Mouse (Mus musculus): ENCODE measurements around the gene Fam172a.
"Not testable (repeated sequence)": the region's sequence is repeated elsewhere in the genome, so short reads cannot be mapped to it uniquely, and the experiment has no call there.

Gene Fam172a

GRCm38 (mm10) chr13:77701733-77702132 lies at the start of gene Fam172a:
Gene Fam172a (plus strand): TSS chr13:77702033.
- not testable (repeated sequence) for DNase-seq

GRCm38 (mm10) chr13:77688651-77689050 lies 13.2 kb upstream of the Fam172a start:
- no peak for DNase-seq

- DNase-seq = peak; percentile 95
Measured at GRCm38 (mm10) chr13:77708514-77709013, 6.7 kb downstream of the Fam172a start.

GRCm38 (mm10) chr13:77717499-77717898 lies 15.7 kb downstream of the Fam172a start:
- no peak for DNase-seq

GRCm38 (mm10) chr13:77742822-77743221 lies 41.0 kb downstream of the Fam172a start:
- no peak for DNase-seq

GRCm38 (mm10) chr13:77777606-77778005 lies 75.8 kb downstream of the Fam172a start:
- no peak for DNase-seq

- DNase-seq = not testable (repeated sequence)
Measured at GRCm38 (mm10) chr13:77807341-77807740, 105.5 kb downstream of the Fam172a start.

- no peak for DNase-seq
Measured at GRCm38 (mm10) chr13:77810449-77810848, 108.6 kb downstream of the Fam172a start.

GRCm38 (mm10) chr13:77826138-77826537 lies 124.3 kb downstream of the Fam172a start:
- no peak for DNase-seq

GRCm38 (mm10) chr13:77843017-77843654 lies 141.3 kb downstream of the Fam172a start:
- DNase-seq = no peak

GRCm38 (mm10) chr13:77848868-77849267 lies 147.0 kb downstream of the Fam172a start:
- DNase-seq = peak in 1 of 2 experiments; percentile 4

- no peak for DNase-seq
Measured at GRCm38 (mm10) chr13:77864804-77865203, 163.0 kb downstream of the Fam172a start.

GRCm38 (mm10) chr13:77868314-77868713 lies 166.5 kb downstream of the Fam172a start:
- no peak for DNase-seq

GRCm38 (mm10) chr13:77878120-77878519 lies 176.3 kb downstream of the Fam172a start:
- DNase-seq = no peak

GRCm38 (mm10) chr13:77878545-77878944 lies 176.7 kb downstream of the Fam172a start:
- DNase-seq = no peak

GRCm38 (mm10) chr13:77897619-77898018 lies 195.8 kb downstream of the Fam172a start:
- DNase-seq = no peak

GRCm38 (mm10) chr13:77898066-77898796 lies 196.4 kb downstream of the Fam172a start:
- DNase-seq = no peak

GRCm38 (mm10) chr13:77899725-77900124 lies 197.9 kb downstream of the Fam172a start:
- no peak for DNase-seq

GRCm38 (mm10) chr13:77900843-77901242 lies 199.0 kb downstream of the Fam172a start:
- no peak for DNase-seq

- no peak for DNase-seq
Measured at GRCm38 (mm10) chr13:77909184-77909583, 207.4 kb downstream of the Fam172a start.

- no peak for DNase-seq
Measured at GRCm38 (mm10) chr13:77922834-77923233, 221.0 kb downstream of the Fam172a start.

GRCm38 (mm10) chr13:77957611-77958010 lies 255.8 kb downstream of the Fam172a start:
- DNase-seq = no peak

GRCm38 (mm10) chr13:77959493-77960272 lies 257.9 kb downstream of the Fam172a start:
- DNase-seq = no peak
